Comparison of ENCODE assay signal across 11 mouse cellular contexts in the genomic region with DNA sequence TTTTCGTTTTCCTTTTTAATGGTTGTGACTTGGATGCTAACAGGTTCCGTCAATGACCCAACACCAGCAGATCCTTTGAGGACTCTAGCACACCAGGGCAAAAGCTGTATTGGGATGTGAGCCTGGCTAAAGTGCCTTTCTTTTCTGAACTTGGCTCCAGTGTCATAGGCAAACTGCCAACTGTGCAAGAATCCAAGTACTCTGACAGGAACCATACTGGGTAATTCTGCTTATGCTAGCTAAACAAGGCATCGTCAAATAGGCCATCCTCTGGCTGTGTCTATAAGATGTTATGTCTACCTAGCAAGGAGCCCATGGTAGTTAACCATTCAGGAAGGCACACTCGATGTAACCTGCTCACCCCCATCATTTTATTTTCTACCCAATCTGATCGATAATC. TPM values are rescaled to one million over a fixed set of nuclear protein-coding genes. Genes with fewer than 3 reads are reported as not detected.
DNase-seq lines count a peak whose midpoint lies in the region; ATAC-seq and TF ChIP-seq lines count a peak whose summit lies in the region.
"Had no signal": no experiment of that assay in that cellular context is flagged by ENCODE, and none has a peak within 500 bp of the region (broad histone marks: within the 10 kb centered on the region; RNA-seq: fewer than 3 reads in every experiment).

No protein-coding gene starts in this region.

- no peak overlapping the region for H3K9ac ChIP-seq in hindbrain, embryonic 15.5 days
- no peak overlapping the region for H3K9ac ChIP-seq in hindbrain, embryonic 12.5 days
- H3K9ac ChIP-seq in heart, embryonic 15.5 days = no peak overlapping the region
- no peak overlapping the region for H3K9ac ChIP-seq in forebrain, embryonic 11.5 days (ENCODE audit: low read length)

- peak; percentile 43; the same call in 1 of the 2 replicates for ATAC-seq in hindbrain, embryonic 15.5 days (ENCODE audit: low FRiP score, low read depth)
- ATAC-seq in hindbrain, embryonic 12.5 days (ENCODE audit: low FRiP score) = no peak
- peak; percentile 53; the same call in 1 of the 2 replicates for ATAC-seq in heart, embryonic 15.5 days (replicated peaks; ENCODE audit: insufficient number of reproducible peaks, insufficient read depth, low FRiP score, low read depth)
- no peak for ATAC-seq in forebrain, embryonic 11.5 days (replicated peaks; ENCODE audit: low FRiP score)
- no peak for ATAC-seq in monocyte, adult 5-6 weeks (replicated peaks; ENCODE audit: insufficient number of reproducible peaks, low FRiP score, low TSS enrichment, poor library complexity, severe bottlenecking)

- no peak overlapping the region for H3K27ac ChIP-seq in hindbrain, embryonic 15.5 days (replicated peaks)
- no peak overlapping the region for H3K27ac ChIP-seq in hindbrain, embryonic 12.5 days
- H3K27ac ChIP-seq in heart, embryonic 15.5 days = no peak overlapping the region
- no peak overlapping the region for H3K27ac ChIP-seq in forebrain, embryonic 11.5 days (ENCODE audit: low read depth, low read length)
- no peak overlapping the region for H3K27ac ChIP-seq in thymus, adult 2 months (ENCODE audit: control insufficient read depth, insufficient read depth, low read length)
- H3K27ac ChIP-seq: macrophage had no signal

- DNase-seq in adrenal gland, postnatal 36 days = peak; percentile 27 to 61
- peak; percentile 84 for DNase-seq in lung, postnatal 10 days
- no peak for DNase-seq in forebrain, embryonic 11.5 days (ENCODE audit: low spot score)
- no peak for DNase-seq in thymus, adult 2 months
- DNase-seq: right cerebral cortex, adult 18-20 months had no signal

- no peak overlapping the region for H3K4me3 ChIP-seq in hindbrain, embryonic 15.5 days
- H3K4me3 ChIP-seq in hindbrain, embryonic 12.5 days = no peak overlapping the region
- no peak overlapping the region for H3K4me3 ChIP-seq in heart, embryonic 15.5 days
- no peak overlapping the region for H3K4me3 ChIP-seq in forebrain, embryonic 11.5 days (ENCODE audit: low read depth, low read length)
- no peak overlapping the region for H3K4me3 ChIP-seq in thymus, adult 2 months (ENCODE audit: control insufficient read depth, insufficient read depth, low read length)

- WGBS in hindbrain, embryonic 15.5 days = 76% methylated on average over 5 of the region's 5 CpGs
- whole genome bisulfite sequencing in hindbrain, embryonic 12.5 days = 87% methylated on average over 5 of the region's 5 CpGs
- 70% methylated on average over 5 of the region's 5 CpGs for WGBS in heart, embryonic 15.5 days
- WGBS in forebrain, embryonic 11.5 days = 94% methylated on average over 5 of the region's 5 CpGs
- WGBS in thymus, adult 2 months = 93% methylated on average over 5 of the region's 5 CpGs

- H3K9me3 ChIP-seq in hindbrain, embryonic 15.5 days = no peaks in the 10 kb centered on the region
- H3K9me3 ChIP-seq in hindbrain, embryonic 12.5 days (replicated peaks) = peaks cover 9% of the 10 kb centered on the region; the same call in 1 of the 2 replicates
- H3K9me3 ChIP-seq in heart, embryonic 15.5 days (replicated peaks) = no peaks in the 10 kb centered on the region
- H3K9me3 ChIP-seq in forebrain, embryonic 11.5 days (ENCODE audit: control insufficient read depth, low read length) = peaks cover 4% of the 10 kb centered on the region; the same call in 1 of the 2 replicates

- H3K4me2 ChIP-seq in hindbrain, embryonic 15.5 days = no peak overlapping the region
- H3K4me2 ChIP-seq in hindbrain, embryonic 12.5 days (replicated peaks) = no peak overlapping the region
- no peak overlapping the region for H3K4me2 ChIP-seq in heart, embryonic 15.5 days
- no peak overlapping the region for H3K4me2 ChIP-seq in forebrain, embryonic 11.5 days (ENCODE audit: low read depth, low read length, severe bottlenecking)

- no peak for TF ChIP-seq POLR2A in thymus, adult 2 months (IDR thresholded peaks at IDR 0.05; ENCODE audit: control insufficient read depth, extremely low read depth, insufficient read depth, low read length, poor library complexity)

- peaks cover 7% of the 10 kb centered on the region; the same call in 1 of the 2 replicates for H3K4me1 ChIP-seq in hindbrain, embryonic 15.5 days (replicated peaks)
- no peaks in the 10 kb centered on the region for H3K4me1 ChIP-seq in hindbrain, embryonic 12.5 days
- H3K4me1 ChIP-seq in heart, embryonic 15.5 days (replicated peaks) = peaks cover 12% of the 10 kb centered on the region; the same call in 1 of the 2 replicates
- H3K4me1 ChIP-seq in forebrain, embryonic 11.5 days (replicated peaks; ENCODE audit: control insufficient read depth, insufficient read depth, low read length) = no peaks in the 10 kb centered on the region
- peaks cover 9% of the 10 kb centered on the region for H3K4me1 ChIP-seq in thymus, adult 2 months (replicated peaks; ENCODE audit: control insufficient read depth, insufficient read depth, low read length)

- peaks cover 34% of the 10 kb centered on the region for H3K36me3 ChIP-seq in hindbrain, embryonic 15.5 days
- H3K36me3 ChIP-seq in hindbrain, embryonic 12.5 days = peaks cover 27% of the 10 kb centered on the region
- H3K36me3 ChIP-seq in heart, embryonic 15.5 days = peaks cover 31% of the 10 kb centered on the region
- H3K36me3 ChIP-seq in forebrain, embryonic 11.5 days (ENCODE audit: control insufficient read depth, insufficient read depth, low read length) = no peaks in the 10 kb centered on the region
- peaks cover 14% of the 10 kb centered on the region for H3K36me3 ChIP-seq in thymus, adult 2 months (ENCODE audit: control insufficient read depth, insufficient read depth, low read length)

- no peak for TF ChIP-seq CTCF in thymus, adult 2 months (IDR thresholded peaks at IDR 0.05; ENCODE audit: borderline replicate concordance, control insufficient read depth, extremely low read depth, insufficient read depth, low read length, poor library complexity)

- H3K27me3 ChIP-seq in hindbrain, embryonic 15.5 days = no peaks in the 10 kb centered on the region
- no peaks in the 10 kb centered on the region for H3K27me3 ChIP-seq in hindbrain, embryonic 12.5 days
- no peaks in the 10 kb centered on the region for H3K27me3 ChIP-seq in heart, embryonic 15.5 days
- no peaks in the 10 kb centered on the region for H3K27me3 ChIP-seq in forebrain, embryonic 11.5 days (ENCODE audit: control insufficient read depth, insufficient read depth, low read length)
- no peaks in the 10 kb centered on the region for H3K27me3 ChIP-seq in thymus, adult 2 months (ENCODE audit: control insufficient read depth, insufficient read depth, low read length)

RNA-seq across cellular contexts. Expression of a gene that starts 51.1 kb away (rescaled TPM):
- polyA plus RNA-seq in hindbrain, embryonic 15.5 days (2015; fragmentation: Nextera tagmentation; extraction: Ambion mirVana) = 0.10 TPM in 1 of 2 replicates, not detected in the other
- 0.74 and 0.94 TPM in 2 replicates for polyA plus RNA-seq in hindbrain, embryonic 12.5 days (2016; fragmentation: Nextera tagmentation; extraction: Ambion mirVana)
- not detected for total RNA-seq in adrenal gland, postnatal 36 days (2021)
- polyA plus RNA-seq in heart, embryonic 15.5 days (2015; fragmentation: Nextera tagmentation; extraction: Ambion mirVana) = 0.38 and 0.63 TPM in 2 replicates
- 0.52 and 0.75 TPM in 2 replicates for polyA plus RNA-seq in forebrain, embryonic 11.5 days (2014; fragmentation: Nextera tagmentation; extraction: Ambion mirVana)
- polyA plus RNA-seq in thymus, adult 2 months (2012; rRNA removed) = 0.31 and 1.2 TPM in 2 replicates
- not detected in 3 replicates for total RNA-seq in monocyte, adult 5-6 weeks (2017)
- total RNA-seq: hematopoietic stem cell, adult 5-6 weeks had no signal
- polyA plus RNA-seq: macrophage had no signal

Comparison
In these comparisons a context has a peak if more than half of its experiments do, and no peak if none do; other contexts are left out.
1. ATAC-seq: peak in hindbrain, embryonic 15.5 days (single experiment) and heart, embryonic 15.5 days (single experiment); none in hindbrain, embryonic 12.5 days (single experiment), forebrain, embryonic 11.5 days (single experiment) and monocyte, adult 5-6 weeks (single experiment).
2. DNase-seq: peak in adrenal gland, postnatal 36 days (2 of 2) and lung, postnatal 10 days (single experiment); none in forebrain, embryonic 11.5 days (single experiment) and thymus, adult 2 months (single experiment).